Mouse (Mus musculus): ENCODE measurements at regions not wholly inside any gene's neighbourhood (a gene's known extent, or its start where the extent isn't known, plus 50 kb on each side); places are given as distances from the start of the nearest gene placed in this dataset.

DNA sequence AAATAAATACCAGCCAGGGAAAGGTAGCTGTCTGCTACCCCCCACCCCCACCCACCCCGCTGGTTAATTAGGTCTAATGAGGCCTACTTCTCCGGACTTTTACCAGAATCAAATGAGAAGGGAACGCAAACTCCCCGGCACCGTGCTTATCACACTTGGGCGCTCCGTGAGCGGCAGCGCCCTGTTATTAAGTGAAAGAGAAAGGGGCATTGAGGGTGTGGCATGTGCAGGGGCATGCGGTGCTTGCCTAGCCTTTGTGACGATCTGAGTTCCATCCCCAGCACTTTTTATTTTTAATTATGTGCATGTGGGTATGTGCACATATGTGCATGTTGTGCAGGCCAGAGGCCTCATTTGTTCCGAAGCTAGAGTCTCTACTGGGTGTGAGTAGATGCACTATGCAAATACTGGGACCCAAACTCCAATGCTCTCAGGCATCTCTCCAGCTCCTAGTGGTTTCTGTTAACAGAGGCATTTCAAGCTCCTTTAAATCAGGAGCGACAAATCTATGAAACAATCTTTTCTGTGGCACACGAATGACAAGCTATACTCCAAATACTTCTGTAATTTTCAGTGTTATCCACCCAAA lies 57.8 kb upstream of the Peli1 start:
- DNase-seq (ENCODE audit: low read depth in 1 of 2, low spot score in 2 of 2): no peak

DNA sequence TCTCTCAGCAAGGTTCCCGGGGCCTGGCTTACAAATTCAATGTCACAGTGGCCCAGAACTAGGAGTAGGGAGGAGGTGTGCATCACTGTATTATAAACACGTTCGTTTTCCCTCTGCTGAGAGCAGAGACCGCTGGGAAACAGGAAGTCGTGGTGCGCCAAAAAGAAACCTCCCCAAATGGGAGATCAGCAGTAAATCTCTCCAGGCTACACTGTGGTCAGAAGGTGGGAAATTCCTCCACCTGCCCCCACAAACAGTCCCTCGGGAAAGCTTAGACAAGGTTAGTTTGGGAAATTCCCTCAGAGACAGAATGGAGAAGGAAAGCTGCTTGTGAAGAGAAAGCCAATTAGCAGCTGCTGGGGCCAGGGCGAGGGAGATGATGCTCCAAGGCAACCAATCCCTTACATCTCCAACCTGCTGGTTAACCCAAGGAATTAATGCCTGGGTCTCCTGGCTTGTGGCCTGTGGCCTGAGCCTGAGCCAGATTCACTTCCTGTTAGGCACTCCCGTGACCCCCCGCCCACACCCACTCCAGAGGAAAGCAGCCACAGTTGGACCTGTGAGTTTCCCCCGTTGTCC lies 57.2 kb upstream of the Peli1 start:
- peak; percentile 53 to 56 for DNase-seq (ENCODE audit: low read depth in 1 of 2, low spot score in 2 of 2)

DNA sequence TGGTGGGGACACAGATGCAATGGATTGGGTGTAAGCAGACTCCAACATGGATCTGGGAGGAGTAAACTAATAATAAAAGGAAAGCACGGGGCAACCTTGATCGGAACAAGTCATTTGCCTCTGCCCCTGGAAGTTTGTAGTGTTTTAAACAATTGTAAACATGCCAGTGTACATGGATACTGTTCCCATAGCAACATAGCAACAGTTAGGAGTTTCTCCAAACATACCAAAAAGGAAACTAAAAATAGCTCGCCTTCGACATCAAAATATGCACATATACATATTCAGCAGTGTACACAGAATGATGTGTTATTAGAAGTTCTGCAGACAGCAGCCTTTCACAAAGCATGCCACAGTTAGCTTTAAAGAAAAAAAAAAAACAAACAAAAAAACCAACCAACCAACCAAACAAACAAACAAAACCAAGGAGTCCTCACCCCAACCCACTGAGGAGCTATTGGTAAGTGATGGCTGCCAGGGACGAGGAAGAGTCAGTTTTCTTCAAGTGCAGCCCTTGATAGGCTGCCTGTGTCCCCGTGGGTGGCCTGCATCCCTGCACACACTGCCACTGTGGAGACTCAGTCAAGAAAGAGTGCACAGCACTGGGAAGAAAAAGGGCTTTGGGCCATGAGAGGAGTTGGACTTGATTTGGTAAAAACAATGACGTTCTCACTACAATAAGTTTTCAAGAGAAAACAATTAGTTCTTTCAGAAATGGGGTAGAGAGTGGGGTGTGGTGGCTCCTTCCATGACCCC lies 54.8 kb upstream of the Peli1 start:
- no peak for DNase-seq (ENCODE audit: low read depth in 1 of 2, low spot score in 2 of 2)

DNA sequence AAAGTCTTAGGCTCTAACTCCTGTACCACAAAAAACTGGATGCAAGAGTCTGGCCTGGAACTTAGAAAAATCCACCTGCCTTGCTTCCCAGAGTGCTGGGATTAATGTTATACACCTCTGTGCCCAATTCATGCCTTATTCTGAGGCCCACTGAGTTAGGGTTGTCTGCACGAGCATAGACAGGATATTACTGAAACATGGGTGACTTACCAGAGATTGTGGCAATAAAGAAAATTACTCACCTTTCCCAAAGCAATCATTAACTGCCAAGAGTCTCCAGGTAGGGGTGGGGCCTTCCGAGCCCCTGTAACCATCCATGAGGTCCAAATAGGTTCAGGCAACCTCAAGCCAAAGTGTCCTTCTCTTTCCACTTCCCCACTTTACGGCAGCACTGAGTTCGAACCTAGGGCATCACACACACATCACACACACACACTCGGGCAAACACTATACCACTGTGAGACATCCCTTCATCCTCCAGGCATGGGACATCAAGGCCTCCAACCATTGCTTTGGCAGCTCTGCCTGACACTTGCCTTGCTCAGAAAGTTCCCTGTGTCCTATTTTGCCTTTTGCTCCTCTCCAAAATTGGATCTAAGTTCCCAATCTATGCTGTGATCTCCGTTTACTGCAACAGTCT lies 53.7 kb upstream of the Peli1 start:
- DNase-seq (ENCODE audit: low read depth in 1 of 2, low spot score in 2 of 2): no peak

DNA sequence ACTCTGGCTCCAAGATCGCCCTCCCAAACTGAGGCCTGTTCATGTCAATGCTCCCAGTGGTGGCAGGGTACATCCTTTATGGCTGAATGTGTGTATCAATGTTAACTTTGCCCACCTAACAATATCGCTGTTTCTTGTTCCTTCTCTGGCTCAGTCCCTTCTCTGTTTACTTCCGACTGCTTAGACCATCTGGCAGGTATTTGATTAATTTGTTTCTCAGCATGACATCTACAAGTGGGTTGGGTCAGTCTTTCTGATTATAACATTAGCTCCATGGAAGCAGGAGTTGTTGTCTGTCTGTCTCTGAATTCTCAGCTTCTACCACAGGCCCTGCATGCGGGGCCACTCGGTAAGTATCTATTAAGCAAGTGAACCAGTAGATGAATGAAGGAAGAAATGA lies 49.9 kb upstream of the Peli1 start:
- no peak for DNase-seq (ENCODE audit: low read depth in 1 of 2, low spot score in 2 of 2)

Measured in monocyte, adult 2 months (primary cell).